Mouse (Mus musculus) heart, postnatal 0 days (tissue): ENCODE measurements around the gene Sap18. TPM values are rescaled to one million over a fixed set of nuclear protein-coding genes. Genes with fewer than 3 reads are reported as not detected.

Source experiments
- ATAC-seq: fragments of 200-750 bp; cut with Nextera tagmentation; 2 replicates; pipeline ENCODE4 v1.8.0; 2017; ENCODE audit warnings: low read depth, moderate number of reproducible peaks, moderate library complexity; ENCODE audit not compliant: insufficient read depth
- DNase-seq: peaks from one replicate; pipeline ENCODE4 v3.0.0-alpha.2; 2016; ENCODE audit warnings: low spot score
- H3K27ac ChIP-seq: fragments of 300-500 bp; sonication (generic); 2 replicates; pipeline ENCODE4 v1.5.1; 2014; ENCODE audit warnings: low read depth, mild to moderate bottlenecking
- H3K27me3 ChIP-seq: fragments of 300-500 bp; sonication (generic); 2 replicates; pipeline ENCODE4 v1.6.1; 2014; ENCODE audit warnings: low read length, mixed read lengths; ENCODE audit not compliant: control insufficient read depth, insufficient read depth
- H3K36me3 ChIP-seq: fragments of 300-500 bp; sonication (generic); replicated peaks from 2 replicates; pipeline ENCODE4 v1.6.1; 2014; ENCODE audit warnings: low read length, mixed read lengths; ENCODE audit not compliant: control insufficient read depth, insufficient read depth
- H3K4me1 ChIP-seq: fragments of 300-500 bp; sonication (generic); 2 replicates; pipeline ENCODE4 v1.6.1; 2014; ENCODE audit warnings: antibody characterized with exemption; ENCODE audit not compliant: control insufficient read depth, insufficient read depth
- H3K4me2 ChIP-seq: fragments of 300-500 bp; sonication (generic); 2 replicates; pipeline ENCODE4 v1.6.1; 2014; ENCODE audit warnings: low read depth, mild to moderate bottlenecking, low read length, moderate library complexity
- H3K4me3 ChIP-seq: fragments of 300-500 bp; sonication (generic); 2 replicates; pipeline ENCODE4 v1.5.1; 2014; ENCODE audit warnings: low read depth, low read length
- H3K9ac ChIP-seq: fragments of 300-500 bp; sonication (generic); replicated peaks from 2 replicates; pipeline ENCODE4 v1.6.1; 2014; ENCODE audit warnings: low read depth, low read length, mixed read lengths
- H3K9me3 ChIP-seq: fragments of 300-500 bp; sonication (generic); replicated peaks from 2 replicates; pipeline ENCODE4 v1.6.1; 2016; ENCODE audit warnings: low read length; ENCODE audit not compliant: control insufficient read depth
- CTCF ChIP-seq: IDR thresholded peaks from 2 replicates; pipeline ENCODE4 v1.5.1; 2016; ENCODE audit warnings: antibody characterized with exemption, control low read depth, low read depth
- EP300 ChIP-seq: IDR thresholded peaks from 2 replicates; pipeline ENCODE4 v1.6.1; 2016; ENCODE audit warnings: antibody characterized with exemption, low read depth
- WGBS: fragments of 180-500 bp; shearing (Covaris S2); extraction: QIAGEN DNeasy Blood & Tissue Kit; methylation state at CpG from one replicate; pipeline ENCODE4 v1.1.7; 2014; 5-methylcytosine and 5-hydroxymethylcytosine counted together
- polyA plus RNA-seq: library from polyadenylated mRNA; unstranded; fragments of >200 nt; fragmentation: Nextera tagmentation; extraction: Ambion mirVana; gene quantifications from 2 replicates; pipeline ENCODE4 v1.2.1, GENCODE M21; 2015
- total RNA-seq: library from RNA; depleted of rRNA; stranded (reverse); fragments of >200 nt; gene quantifications from 2 replicates; pipeline ENCODE4 v1.2.3, GENCODE M21; 2014; ENCODE audit warnings: low replicate concordance

Gene Sap18
- total and polyA plus RNA-seq, 2 experiments from 2014 or later, result 8.4 to 10.9 TPM

- Histone ChIP-seq H3K9ac (no peak overlapping the region), H3K9me3 (no peaks in the 10 kb centered on the region), H3K4me1 (no peaks in the 10 kb centered on the region), H3K4me2 (no peak overlapping the region), H3K36me3 (peaks cover 62% of the 10 kb centered on the region), H3K27me3 (no peaks in the 10 kb centered on the region), H3K4me3 (no peak overlapping the region), H3K27ac (no peak overlapping the region)
- no peak for ATAC-seq
- peak; percentile 64 for TF ChIP-seq CTCF
- TF ChIP-seq EP300, result no peak
- 75% methylated on average over 5 of the region's 5 CpGs for WGBS
- no peak for DNase-seq
These were observed 10.6 kb downstream of the Sap18 start for GRCm38 (mm10) chr14:57808558-57808957.

DNA sequence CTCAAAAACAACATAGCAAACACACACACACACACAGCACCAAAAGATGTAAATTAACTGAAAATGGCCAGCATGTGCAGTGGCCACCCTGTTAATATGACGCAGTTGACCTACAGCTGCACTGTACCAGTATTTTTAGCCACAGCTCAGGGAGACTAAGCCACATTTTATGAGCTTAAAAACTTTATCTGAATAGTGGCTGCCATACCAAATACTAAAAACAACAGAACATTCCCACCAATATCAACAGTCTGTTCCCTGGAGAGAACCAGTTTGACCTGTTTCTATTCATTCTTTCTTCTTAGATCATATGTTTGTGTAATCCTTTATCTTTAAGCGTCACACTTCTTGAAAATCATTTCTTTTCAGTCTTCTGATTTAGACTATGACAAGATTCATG lies 12.9 kb downstream of the Sap18 start:
- Histone ChIP-seq H3K4me1 (no peaks in the 10 kb centered on the region), H3K36me3 (peaks cover 56% of the 10 kb centered on the region), H3K27me3 (no peaks in the 10 kb centered on the region), H3K4me3 (no peak overlapping the region), H3K9ac (no peak overlapping the region), H3K4me2 (no peak overlapping the region), H3K27ac (no peak overlapping the region), H3K9me3 (no peaks in the 10 kb centered on the region)
- DNase-seq (no peak), ATAC-seq (no peak)
- TF ChIP-seq CTCF, result no peak
- no peak for TF ChIP-seq EP300
- 80% methylated on average over 2 of the region's 2 CpGs for WGBS

- no peak for ATAC-seq
- Histone ChIP-seq H3K4me3 (no peak overlapping the region), H3K4me2 (no peak overlapping the region), H3K27ac (no peak overlapping the region), H3K4me1 (no peaks in the 10 kb centered on the region), H3K27me3 (no peaks in the 10 kb centered on the region), H3K36me3 (peaks cover 55% of the 10 kb centered on the region), H3K9me3 (no peaks in the 10 kb centered on the region), H3K9ac (no peak overlapping the region)
- 96% methylated on average over 5 of the region's 5 CpGs for whole genome bisulfite sequencing
- DNase-seq, result no peak
- TF ChIP-seq EP300 (no peak), CTCF (no peak)
These were observed 13.9 kb downstream of the Sap18 start for GRCm38 (mm10) chr14:57811844-57812243.

- Histone ChIP-seq H3K9me3 (no peaks in the 10 kb centered on the region), H3K4me3 (no peak overlapping the region), H3K4me1 (peaks cover 2% of the 10 kb centered on the region), H3K36me3 (peaks cover 56% of the 10 kb centered on the region), H3K9ac (no peak overlapping the region), H3K4me2 (no peak overlapping the region), H3K27me3 (no peaks in the 10 kb centered on the region), H3K27ac (no peak overlapping the region)
- DNase-seq (no peak), ATAC-seq (no peak)
- TF ChIP-seq EP300 (no peak), CTCF (no peak)
- WGBS, result 46% methylated on average over 4 of the region's 4 CpGs
These were observed 22.9 kb downstream of the Sap18 start for GRCm38 (mm10) chr14:57820839-57821238.

- ATAC-seq, result peak; percentile 96
- peak within 1 kb of the TSS; percentile 89 for H3K4me2 ChIP-seq
- under 1% methylated on average over 96 of the region's 96 CpGs for WGBS
These were observed 28.1 kb downstream of the Sap18 start, which contains the start of the genes Ska3 and Mrpl57 for GRCm38 (mm10) chr14:57825788-57826751. TSS of gene Ska3 (minus strand) at chr14:57826185. TSS of gene Mrpl57 (plus strand) at chr14:57826234.

More at GRCm38 (mm10) chr14:57825788-57826751, 28.1 kb downstream of the Sap18 start, which contains the start of the genes Ska3 and Mrpl57:
- Histone ChIP-seq H3K27me3 (no peaks in the 10 kb centered on the region), H3K4me1 (peaks cover 15% of the 10 kb centered on the region), H3K9ac (peak within 1 kb of the TSS; percentile 87), H3K4me3 (peak within 1 kb of the TSS; percentile 91), H3K36me3 (peaks cover 17% of the 10 kb centered on the region), H3K9me3 (no peaks in the 10 kb centered on the region), H3K27ac (peak within 1 kb of the TSS; percentile 94)
- peak; percentile 90 for DNase-seq
- TF ChIP-seq EP300 (peak; percentile 81; the same call in 1 of the 2 replicates), CTCF (peak; percentile 24)
